Mouse (Mus musculus) mammary gland, adult 2 months (tissue): ENCODE measurements around the gene Gstt2. TPM values are rescaled to one million over a fixed set of nuclear protein-coding genes. Genes with fewer than 3 reads are reported as not detected.

ENCODE experiments used
- polyA plus RNA-seq: library from polyadenylated mRNA; depleted of rRNA; stranded (reverse); fragments of >200 nt; gene quantifications from 2 replicates; pipeline ENCODE4 v1.2.3, GENCODE M21; 2012; ENCODE audit warnings: low replicate concordance; rRNA removed

Gstt2 gene
- polyA plus RNA-seq = 154 and 183 TPM in 2 replicates

GRCm38 (mm10) chr10:75837248-75837759, at the start of gene Gstt2:
TSS of gene Gstt2 (minus strand) at chr10:75837424.

DNA sequence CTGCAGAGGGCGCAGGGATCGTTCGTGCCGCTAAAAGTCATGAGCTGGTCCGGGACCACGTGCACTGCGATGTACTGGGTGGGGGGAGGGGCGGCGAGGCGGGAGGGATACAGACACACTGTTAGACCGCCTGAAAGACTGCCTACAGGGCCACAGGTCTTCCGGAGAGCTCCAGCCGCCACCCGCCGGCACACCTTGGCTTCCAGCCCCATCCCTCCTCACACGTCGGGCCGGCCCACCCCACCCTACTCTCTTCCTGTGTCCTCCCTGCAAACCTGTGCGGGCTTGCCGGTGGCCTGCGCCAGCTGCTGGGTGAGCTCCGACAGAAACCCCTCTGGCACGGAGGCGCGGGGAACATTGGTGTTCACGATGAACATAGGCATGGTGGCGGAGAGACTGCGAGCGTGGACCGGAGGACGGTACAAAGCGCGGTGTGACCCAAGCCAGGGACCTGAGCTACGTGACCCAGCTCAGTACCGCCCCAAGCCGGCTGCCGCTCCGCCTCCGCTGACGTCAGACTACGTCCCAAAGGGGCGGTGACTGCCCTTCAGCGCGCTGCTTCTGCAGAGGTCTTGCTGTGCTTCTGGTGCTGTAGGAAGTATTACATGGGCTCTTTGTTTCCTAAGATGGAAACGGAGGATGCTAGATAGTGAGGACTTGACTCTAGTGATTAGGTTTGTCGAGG, 22.7 kb upstream of the Gstt2 start, which contains the start of gene Mif:
Mif (minus strand) TSS at position 455 of the 685 bp plus-strand sequence.

GRCm38 (mm10) chr10:75822443-75822842, 14.8 kb downstream of the Gstt2 start, which contains the start of gene Gstt4:
TSS of gene Gstt4 (minus strand) at chr10:75822543.

DNA sequence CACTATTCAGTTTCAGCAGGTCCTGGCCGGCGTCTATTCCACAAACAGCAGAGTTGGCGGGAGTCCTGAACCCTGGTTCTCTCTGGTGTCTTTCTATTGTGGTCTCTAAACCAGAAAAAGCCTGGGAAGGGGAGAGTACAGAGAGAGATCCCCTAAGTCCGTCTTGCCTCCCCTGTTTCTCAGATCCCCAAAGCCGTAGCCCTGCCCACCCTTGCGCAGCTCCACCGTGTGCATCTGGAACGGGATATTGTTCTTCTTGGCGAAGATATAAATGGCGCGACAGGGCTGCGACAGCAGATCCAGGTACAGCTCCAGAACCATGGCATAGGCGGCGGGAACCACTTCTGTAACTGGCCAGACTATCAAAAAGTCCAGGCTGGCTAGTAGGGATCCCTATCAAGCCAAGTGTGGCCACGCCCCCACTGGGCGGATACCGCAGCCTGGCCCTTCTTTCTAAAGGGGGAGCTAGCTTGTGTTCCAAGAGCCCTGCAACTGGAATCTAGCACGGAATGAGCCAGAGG, 39.0 kb downstream of the Gstt2 start, which contains the start of gene Gstt1:
Gstt1 (minus strand) TSS at position 409 of the 521 bp plus-strand sequence.

Other genes starting within 250 kb of the Gstt2 start
- gene Ggt5, start 248.1 kb downstream of the Gstt2 start, polyA plus RNA-seq = 110 and 156 TPM in 2 replicates
- 20.4 and 23.4 TPM in 2 replicates for gene Susd2, start 193.4 kb downstream of the Gstt2 start, polyA plus RNA-seq
- 44.9 and 71.1 TPM in 2 replicates for gene Cabin1, start 73.1 kb downstream of the Gstt2 start, polyA plus RNA-seq
- gene Ddt, start 64.0 kb downstream of the Gstt2 start, polyA plus RNA-seq = 124 and 130 TPM in 2 replicates
- gene Gm20441, start 56.5 kb downstream of the Gstt2 start, polyA plus RNA-seq = 0.80 TPM in 1 of 2 replicates, not detected in the other
- 29.5 and 31.8 TPM in 2 replicates for gene Gstt3, start 56.0 kb downstream of the Gstt2 start, polyA plus RNA-seq
- 102 and 142 TPM in 2 replicates for gene Gstt1, start 38.8 kb downstream of the Gstt2 start, polyA plus RNA-seq
- gene Gstt4, start 14.9 kb downstream of the Gstt2 start, polyA plus RNA-seq = 0.13 TPM in 1 of 2 replicates, not detected in the other
- 840 and 1,446 TPM in 2 replicates for gene Mif, start 22.8 kb upstream of the Gstt2 start, polyA plus RNA-seq
- 3.8 and 13.0 TPM in 2 replicates for gene Derl3, start 56.0 kb upstream of the Gstt2 start, polyA plus RNA-seq
- gene Smarcb1, start 84.2 kb upstream of the Gstt2 start, polyA plus RNA-seq = 38.7 and 48.1 TPM in 2 replicates
- 802 and 1,034 TPM in 2 replicates for gene Chchd10, start 95.7 kb upstream of the Gstt2 start, polyA plus RNA-seq
- gene Mmp11, start 99.1 kb upstream of the Gstt2 start, polyA plus RNA-seq = 32.1 and 37.9 TPM in 2 replicates
- gene Gm867, start 103.2 kb upstream of the Gstt2 start, polyA plus RNA-seq = 0.37 TPM in 1 of 2 replicates, not detected in the other
- 42.7 and 65.7 TPM in 2 replicates for gene Vpreb3, start 105.6 kb upstream of the Gstt2 start, polyA plus RNA-seq
- gene Gm5134, start 117.1 kb upstream of the Gstt2 start, polyA plus RNA-seq = 0.27 and 0.53 TPM in 2 replicates
- 5.6 and 6.7 TPM in 2 replicates for gene Zfp280b, start 195.2 kb upstream of the Gstt2 start, polyA plus RNA-seq